Mouse (Mus musculus): ENCODE results near the gene Neurod1.
A peak's percentile ranks its signal among the peaks of the same experiment; 100 is the strongest.

The Neurod1 gene

DNA sequence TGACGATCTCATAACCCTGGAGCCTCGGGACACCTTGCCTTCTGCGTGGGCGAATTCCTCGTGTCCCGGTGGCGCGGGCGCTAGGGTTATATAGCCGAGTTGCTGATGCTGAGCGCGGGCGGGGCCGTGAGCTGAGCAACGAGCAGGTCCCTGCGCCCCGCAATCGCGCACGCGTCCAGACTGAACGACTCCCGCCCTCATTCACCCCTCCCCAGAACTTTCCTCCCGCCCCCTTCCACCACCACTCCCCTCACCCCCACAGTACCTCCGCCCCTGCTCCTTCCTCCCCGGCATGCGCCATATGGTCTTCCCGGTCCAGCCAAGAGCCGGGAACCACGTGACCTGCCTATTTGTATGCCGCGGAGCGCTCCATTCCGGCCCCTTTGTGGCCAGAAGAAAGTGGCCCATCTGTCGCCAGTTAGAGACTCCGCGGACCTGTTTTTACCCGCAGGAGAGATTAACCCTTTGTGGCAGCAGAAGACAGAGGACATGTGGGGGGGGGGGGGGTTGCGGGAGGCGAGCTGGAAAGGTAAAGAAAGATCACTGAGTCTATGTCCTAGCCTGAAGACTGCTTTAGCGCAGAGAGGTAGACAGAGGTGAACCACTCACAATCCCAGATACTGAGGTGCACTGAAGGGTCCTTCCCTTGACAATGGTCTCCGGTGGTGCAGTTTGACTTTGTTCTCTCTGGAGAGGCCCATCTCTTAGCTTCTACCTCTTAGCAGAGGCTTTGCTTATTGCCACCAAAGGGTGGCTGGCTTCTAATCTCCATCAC lies at the start of gene Neurod1, which contains the start of gene Cerkl:
TSS of gene Neurod1 (minus strand) at position 177 of the 775 bp plus-strand sequence.
TSS of gene Cerkl (minus strand) at position 211 of the 775 bp plus-strand sequence.
- no peak for DNase-seq

DNA sequence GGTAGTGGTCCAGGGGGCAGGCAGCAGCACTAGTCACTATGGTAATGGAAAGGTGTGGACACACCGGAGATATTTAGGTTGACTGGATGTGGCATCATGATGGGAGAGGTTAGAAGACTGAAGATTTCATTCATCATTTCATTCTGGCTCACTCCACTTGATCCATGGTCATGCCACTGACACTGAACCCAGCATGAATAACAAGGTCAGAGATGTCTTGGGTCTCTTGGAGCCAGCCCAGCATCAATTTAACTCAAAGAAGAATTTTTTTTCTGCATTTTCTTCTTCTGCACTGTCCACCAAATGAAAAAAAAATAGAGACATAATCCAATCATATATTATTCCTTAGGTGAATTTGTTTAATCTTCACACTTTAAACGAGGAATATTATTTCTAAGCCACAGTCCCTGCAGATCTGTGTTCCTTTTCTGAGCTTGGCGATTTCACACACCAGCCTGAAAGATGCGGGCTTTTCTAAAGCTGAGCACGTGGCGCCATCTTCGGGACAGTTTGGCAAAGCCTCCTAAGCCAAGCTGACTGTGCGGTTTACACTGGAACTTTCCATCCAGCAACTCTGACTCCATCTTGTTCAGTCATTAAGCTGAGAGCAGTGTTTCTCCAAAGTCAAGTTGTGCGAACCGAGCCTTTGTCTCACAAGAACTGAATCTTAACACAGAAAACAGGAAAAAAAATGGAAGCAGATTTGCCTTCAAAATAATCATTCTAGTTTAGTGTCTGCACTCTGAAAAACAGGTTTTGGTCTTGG lies 42.6 kb upstream of the Neurod1 start:
- DNase-seq = peak; percentile 74

DNA sequence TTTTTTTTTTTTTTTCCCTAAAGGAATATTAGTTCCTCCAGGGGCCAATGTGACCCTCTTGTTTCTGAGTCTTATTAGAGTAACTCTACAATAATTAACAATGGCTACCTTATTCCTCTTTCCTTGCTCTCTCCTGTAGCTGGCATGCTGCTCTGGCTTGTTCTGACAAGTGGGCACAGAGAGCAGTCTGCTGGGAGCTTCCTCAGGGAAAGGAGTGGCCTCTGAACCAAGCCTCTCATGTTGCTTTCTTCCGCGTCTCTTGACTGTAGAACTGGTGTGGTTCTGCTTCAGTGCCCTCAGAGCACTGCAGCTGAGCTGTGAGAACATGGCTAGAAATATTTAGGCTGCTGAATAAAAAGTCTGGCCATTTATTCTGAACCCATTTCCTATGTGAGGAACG lies 28.6 kb upstream of the Neurod1 start:
- DNase-seq = no peak

DNA sequence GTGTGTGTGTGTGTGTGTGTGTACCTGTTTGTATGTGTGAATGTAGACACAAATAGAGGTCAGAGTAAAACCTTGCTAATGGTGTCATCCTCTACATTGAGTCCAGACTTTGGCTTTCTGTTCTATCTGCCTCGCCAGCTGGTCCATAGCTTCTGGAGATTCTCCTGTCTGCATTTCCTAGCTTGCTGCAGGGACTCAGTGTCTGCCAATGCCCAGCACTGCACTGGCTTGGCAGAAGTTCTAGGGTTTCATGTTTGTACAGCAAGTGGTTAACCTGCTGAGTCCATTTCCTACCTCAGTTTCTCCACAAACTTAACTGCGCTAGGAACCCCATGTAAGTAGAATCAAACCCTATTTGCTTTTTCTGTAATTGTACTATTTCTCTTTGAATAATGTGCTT lies 26.0 kb upstream of the Neurod1 start:
- no peak for DNase-seq

DNA sequence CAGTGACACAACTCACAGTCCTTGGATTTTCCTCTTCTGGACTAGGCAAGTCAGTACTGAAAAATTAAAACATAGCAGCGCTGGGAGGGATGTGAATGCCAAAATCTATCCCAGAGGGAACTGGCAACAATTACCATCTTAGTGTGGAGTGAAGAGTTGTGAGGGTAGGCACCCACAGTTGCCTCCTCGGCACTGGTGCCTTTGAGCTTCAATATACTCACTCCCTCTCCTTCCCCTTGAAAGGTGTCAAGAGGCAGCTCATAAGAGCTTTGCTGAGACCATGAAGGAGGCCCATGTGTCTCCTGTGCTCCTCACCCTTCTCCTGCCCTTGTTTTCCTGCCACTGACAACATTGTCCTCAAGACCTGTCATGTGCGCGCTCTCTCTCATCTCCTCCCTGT lies 5.9 kb upstream of the Neurod1 start:
- no peak for DNase-seq

DNA sequence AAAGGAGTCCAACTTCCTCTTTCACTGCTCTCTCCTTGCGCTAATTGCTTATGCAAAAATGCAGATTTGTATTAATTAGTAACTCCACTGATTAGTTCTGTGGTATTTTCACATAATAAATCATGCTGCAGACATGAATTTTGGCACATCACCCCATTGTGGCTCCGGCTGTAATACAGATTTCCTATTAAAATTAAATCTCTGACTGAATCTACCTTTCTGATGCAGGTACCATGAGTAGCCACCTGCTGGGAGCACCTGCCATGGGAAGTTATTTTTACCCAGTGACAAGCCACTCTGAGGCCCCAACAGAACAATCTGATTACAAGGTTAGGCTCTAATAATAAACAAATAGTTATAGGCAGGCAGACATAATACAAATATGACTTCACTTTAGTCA lies 5.3 kb upstream of the Neurod1 start:
- DNase-seq = no peak

DNA sequence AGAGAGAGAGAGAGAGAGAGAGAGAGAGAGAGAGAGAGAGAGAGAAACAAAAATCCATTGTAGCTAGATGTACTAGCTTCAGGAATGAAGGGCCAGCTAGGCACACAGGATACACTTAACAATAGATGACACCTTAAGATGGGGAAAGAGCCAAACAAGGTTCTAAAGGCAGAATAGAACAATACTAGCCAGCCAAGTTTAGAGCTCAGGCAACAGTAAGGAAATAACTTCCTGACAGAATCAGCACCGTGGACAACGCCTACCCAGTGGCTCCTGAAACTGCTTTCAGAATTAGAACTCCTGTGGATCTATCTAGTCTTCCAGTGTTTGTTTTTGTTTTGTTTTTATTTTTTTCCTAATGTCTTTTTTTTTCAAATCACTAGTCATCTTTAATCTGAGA lies 4.0 kb upstream of the Neurod1 start:
- DNase-seq = peak; percentile 14

DNA sequence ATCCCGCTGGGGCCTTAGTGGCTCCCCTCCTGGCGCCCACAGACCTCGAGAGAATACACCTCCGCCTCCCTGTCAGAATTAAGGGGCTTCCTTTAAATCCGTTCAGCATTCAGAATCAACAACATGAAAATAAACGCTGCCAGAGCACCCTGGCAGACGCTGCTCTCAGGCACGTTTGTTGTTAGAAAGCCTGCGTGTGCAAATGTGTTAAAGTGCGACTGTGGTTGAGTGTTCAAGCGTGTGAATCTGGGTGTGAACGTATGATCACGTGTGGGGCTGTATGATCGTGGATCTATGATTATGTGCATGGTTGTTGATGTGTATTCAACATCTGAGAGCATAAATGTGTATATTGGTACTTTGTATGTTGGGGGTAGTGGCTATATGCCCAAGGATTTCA lies 3.6 kb upstream of the Neurod1 start:
- DNase-seq = no peak

DNA sequence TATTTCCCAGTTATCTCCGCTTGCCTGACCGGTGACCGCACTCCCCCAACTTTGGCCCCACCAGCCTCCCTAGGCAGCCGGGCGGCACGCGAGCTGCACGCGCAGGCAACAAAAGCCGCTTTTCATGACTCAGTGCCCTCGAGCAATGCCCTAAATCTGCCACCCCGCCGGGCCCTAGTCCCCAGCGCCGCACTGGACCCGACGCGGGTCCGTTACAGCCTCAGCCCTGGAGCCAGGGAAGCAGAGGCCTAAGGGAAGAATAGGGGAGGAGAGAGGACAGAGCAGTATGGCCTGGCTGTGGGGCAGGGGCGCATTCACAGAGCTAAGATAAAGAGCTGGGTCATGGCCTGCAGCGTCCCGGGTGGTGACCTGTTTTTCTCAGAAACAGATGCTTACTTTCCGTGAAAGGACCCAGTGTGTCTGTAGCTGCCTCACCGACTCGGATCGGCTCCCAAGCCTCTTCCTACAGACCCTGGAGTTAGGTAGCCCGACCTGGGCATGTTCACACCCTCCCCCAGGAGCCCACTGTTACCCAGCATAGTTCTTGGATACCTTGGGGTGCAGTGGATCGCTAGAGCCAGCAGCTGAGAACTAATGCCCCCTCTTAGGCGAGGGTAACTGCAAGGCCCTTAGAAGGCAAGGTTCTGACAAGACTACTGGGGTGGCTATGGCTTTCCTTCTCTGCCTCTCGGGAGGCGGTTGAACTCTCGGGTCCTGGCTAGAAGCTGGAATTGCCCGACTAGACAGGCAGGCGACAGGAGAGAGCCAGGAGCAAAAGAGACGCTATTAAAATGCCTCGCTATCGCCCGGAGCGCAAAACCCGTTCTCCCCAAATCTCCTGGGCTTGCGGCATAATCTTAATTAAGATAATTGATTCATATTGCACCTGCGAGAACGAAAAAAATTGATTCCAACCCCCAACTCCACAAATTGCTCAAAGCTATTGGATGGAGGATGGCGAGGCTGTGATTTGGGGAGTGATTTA lies 2.8 kb upstream of the Neurod1 start:
- DNase-seq = no peak

DNA sequence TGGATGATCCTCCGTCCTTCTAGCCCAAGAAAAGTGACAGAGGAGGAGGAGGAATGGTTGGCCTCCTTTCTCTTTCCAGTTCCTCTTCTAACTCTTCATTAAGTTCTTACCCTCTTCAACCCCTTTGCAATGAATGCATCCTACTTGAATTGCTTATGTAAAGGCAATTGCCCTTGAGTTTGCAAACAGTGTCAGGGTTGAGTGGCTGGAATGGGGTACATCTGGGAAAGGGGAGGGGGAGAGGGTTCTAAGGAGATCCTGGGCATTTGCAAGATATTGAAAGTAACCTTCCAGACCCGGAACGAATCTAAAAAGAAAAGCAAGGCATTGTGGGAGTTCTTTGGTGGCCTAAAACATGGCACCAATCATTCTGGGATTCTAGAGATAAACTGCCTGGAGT lies 1.4 kb upstream of the Neurod1 start:
- no peak for DNase-seq

DNA sequence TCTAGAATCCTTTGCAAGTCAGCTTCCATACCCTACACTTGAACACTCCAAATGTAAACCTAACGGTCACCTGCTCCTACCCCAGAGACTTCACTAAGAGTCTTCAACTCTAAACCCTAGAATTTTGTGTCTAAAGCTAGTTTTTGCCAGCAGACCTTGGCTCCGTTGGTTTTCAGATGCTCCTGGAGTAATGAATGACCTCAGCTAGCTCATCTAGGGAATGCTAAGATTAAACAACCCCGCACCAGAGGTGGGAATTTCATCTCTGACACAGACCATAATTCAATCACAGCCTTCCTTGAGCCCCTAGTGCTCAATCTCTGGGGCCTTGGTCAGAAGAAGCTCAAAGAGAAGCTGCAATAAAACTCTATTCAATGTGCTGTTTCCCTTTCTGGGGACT lies 883 bp upstream of the Neurod1 start:
- DNase-seq = no peak

DNA sequence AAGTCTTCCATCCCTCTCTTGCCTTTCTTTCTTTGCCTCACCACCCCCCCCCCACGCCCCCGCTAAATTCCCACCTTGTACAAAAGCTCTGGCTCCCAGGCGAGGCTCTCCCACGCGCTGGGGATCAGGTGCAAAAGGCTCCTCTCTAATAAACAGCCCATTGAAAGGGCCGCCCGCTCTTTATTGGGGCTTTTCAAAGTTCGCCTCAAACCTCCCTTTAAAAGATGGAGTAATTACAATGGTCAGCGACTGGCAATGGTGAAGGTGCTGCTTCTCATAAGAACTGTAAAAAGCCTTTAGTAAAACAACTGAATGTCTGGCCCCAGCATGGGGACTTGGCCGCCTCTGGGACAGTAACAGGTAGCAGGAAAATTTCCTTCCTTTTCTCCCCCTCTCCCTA lies 905 bp downstream of the Neurod1 start:
- DNase-seq = no peak

DNA sequence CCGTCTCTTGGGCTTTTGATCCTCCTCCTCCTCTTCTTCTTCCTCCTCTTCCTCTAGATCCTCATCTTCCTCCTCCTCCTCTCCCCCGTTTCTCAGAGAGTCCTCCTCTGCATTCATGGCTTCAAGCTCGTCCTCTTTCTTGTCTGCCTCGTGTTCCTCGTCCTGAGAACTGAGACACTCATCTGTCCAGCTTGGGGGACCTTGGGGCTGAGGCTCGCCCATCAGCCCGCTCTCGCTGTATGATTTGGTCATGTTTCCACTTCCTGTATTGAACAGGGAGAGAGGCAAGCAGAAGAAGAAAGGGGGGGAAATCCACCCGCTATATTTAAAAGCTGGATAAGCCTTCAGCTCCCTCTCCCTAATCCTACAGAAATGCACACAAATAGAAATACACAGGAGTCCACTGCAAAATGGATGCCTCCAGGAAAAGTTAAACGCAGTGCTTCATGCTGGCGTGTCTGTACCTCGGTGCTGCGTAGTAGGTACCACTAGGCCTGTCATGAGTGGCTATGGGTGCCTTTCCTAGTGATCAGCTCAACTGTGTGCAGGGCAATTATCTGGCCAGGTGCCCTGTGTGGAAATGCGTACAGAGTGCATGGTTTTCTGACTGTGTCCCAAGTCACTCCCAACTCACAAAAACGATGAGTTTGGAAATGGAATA lies 1.6 kb downstream of the Neurod1 start:
- no peak for DNase-seq

DNA sequence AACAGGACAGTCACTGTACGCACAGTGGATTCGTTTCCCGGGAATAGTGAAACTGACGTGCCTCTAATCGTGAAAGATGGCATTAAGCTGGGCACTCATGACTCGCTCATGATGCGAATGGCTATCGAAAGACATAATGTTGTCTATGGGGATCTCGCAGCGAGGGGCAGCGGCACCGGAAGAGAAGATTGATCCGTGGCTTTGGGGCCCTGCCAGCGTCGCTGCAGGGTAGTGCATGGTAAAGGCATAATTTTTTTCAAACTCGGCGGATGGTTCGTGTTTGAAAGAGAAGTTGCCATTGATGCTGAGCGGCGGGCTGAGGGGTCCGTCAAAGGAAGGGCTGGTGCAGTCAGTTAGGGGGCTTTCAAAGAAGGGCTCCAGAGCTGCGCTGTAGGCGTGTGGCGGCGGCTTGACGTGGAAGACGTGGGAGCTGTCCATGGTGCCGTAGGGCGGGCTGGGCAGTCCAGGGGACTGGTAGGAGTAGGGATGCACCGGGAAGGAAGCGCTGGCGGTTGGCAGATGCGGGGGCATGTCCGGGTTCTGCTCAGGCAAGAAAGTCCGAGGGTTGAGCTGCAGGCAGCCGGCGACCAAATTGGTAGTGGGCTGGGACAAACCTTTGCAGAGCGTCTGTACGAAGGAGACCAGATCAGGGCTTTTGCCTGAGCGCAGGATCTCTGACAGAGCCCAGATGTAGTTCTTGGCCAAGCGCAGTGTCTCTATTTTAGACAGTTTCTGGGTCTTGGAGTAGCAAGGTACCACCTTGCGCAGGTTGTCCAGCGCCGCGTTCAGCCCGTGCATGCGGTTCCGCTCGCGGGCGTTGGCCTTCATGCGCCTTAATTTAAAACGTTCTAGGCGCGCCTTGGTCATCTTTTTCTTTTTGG lies 2.4 kb downstream of the Neurod1 start:
- DNase-seq = peak; percentile 85

DNA sequence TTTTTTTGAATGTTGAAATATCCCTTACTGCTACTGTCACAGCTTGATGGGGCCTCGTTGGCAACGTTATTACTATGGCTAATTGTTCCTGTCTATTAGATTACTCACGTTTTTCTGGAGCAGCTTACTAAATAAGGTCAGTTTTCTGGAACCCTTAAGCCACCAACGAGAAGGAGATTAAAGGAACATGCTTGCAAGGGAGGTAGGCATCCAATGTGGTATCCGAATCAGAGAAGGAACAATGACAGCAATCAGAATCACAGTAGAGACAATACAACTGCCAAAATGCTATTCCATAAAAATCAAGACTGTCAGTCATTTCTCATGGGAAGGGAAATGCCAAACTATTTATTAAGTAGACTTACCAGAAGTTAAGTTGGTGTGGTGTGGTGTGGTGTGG lies 5.1 kb downstream of the Neurod1 start:
- DNase-seq = no peak

DNA sequence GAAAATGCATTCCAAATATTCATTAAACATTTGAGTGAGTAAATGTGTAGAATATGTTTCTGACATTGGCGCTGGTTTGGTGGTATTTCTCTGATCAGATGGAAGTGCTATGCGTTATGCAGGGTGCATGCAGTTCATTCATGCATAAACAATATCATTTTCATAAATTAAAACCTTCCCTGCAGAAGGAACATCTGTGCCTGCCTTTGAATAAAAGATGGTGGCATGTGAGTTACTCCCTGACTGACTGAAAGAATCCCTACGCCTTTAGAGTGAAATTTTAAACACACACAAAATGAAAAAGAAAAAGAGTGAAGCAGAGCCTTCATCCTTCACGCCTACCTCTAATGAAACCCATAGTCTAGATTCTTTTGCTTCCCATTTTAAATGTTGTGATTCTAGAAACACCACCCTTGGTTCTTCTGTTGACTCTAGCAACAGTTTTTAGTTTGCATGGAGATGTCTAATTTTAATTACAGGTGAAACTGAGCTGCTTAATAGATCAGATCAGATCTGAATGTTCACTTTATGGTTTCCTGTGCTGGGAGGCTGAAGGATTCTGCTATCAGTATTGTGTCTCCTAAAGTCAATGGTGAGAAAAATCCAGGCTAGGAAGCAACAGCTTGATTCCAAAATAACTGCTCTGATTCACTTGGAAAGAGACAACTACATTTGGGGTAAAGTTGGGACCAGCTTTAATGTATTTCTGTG lies 5.7 kb downstream of the Neurod1 start:
- DNase-seq = no peak

DNA sequence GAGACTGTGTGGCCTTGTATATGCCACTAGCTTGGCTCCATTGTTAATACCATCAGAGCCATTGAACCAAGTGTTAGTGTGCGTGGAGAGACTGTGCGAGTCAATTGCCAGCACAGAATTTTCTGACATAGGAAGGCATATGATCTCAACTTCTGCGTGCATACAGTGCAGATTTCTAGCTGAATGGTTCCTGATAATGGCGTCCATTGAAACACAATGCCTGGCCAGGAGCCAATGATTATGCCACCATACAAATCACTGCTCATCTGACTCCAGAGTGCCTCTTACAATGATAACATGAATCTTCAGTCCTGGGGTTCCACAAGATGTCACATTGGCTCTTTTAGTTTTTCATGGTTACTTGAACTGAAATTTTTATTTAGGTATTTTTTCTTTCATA lies 7.2 kb downstream of the Neurod1 start:
- no peak for DNase-seq

DNA sequence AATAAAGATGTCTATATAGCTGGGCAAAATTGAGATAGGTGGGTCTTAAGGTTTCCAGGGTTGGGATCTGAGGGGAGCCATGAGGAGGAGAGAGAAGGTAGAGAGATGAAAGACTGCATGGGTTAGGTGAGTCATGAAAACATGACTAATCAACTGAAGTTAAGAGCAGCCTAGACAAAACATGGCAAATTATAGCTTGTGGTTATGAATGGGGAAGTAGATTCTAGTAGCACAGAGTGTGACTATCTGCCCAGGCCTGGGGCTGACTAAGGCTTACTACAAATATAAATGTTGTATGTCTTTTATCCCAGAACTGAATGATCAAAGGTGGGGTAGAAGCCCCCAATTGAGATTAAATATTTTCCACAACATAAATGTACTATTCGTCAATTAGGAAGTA lies 9.4 kb downstream of the Neurod1 start:
- DNase-seq = no peak

DNA sequence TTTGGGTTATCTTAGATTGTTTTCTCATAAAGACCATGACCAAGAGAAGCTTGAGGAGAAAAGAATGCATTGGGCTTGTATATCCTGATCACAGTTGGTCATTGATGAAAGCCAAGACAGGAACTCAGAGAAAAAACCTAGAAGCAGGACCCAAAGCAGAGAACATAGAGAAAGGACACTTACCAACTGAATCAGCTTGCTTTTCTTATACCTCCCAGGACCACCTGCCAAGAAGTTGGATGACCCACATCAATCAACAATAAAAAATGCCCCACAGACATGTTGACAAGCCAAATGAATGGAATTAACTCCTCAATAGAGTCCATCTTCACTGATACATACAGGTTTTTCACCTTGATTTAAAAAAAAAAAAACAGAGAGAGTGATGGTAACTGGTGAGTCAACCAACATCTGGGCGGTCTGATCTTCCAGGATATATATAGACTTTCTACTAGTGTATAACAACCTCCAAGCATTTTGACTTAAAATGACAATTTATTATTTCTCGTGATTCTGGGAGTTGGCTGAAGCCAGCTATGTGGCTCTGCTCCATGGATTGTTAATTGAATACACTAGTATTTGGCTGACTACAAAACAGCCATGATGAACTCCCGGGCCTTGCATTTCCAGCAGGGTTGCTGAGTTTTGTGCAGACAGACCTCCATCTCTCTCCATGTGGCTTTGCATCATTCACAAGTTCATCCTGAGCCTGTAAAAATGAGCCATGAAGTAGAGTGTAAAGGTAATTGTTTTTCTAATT lies 12.5 kb downstream of the Neurod1 start:
- DNase-seq = no peak

DNA sequence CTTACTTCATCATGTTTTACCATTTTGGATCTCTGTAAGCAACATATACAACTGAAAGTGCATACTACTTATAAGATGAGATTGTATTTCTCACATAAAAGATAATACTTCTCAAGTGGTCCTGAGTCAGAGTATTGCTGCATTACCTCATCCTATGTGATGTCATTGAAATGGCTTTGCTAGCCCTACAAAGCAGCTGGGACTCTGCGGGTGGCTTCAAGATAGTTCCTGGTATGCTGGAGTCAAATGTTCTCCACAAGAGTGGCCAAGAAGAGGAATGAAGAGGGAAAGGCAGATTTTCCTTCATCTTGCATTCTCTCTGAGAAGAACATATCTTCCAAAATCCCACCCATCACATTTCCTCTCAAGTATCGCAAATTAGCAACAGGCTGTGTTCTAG lies 13.2 kb downstream of the Neurod1 start:
- DNase-seq = no peak
